Mouse (Mus musculus): ENCODE data around the gene Cacnb4.

GRCm38 (mm10) chr2:52691745-52692144 lies 15.1 kb upstream of the Cacnb4 start:
- TF ChIP-seq POLR2A (IDR thresholded peaks at IDR 0.05; ENCODE audit: borderline replicate concordance, low read depth, low read length) (no peak), CTCF (IDR thresholded peaks at IDR 0.05; ENCODE audit: low read depth, low read length) (no peak)

Measured in bone marrow macrophage, adult 2 months (primary cell).